Mouse (Mus musculus): ENCODE data around the gene Wdr6. TPM values are rescaled to one million over a fixed set of nuclear protein-coding genes. Genes with fewer than 3 reads are reported as not detected.

Gene Wdr6
- polyA plus RNA-seq, 1 experiment = 36.0 TPM

- peak; percentile 91 to 93 for DNase-seq (ENCODE audit: low read depth in 1 of 2, low spot score in 2 of 2)
- Histone ChIP-seq H3K36me3 (ENCODE audit: control insufficient read depth, insufficient read depth, low read length) (peaks cover 31% of the 10 kb centered on the region), H3K4me1 (ENCODE audit: control insufficient read depth, insufficient read depth, insufficient read length) (no peaks in the 10 kb centered on the region; the same call in 1 of the 2 replicates), H3K27ac (ENCODE audit: insufficient read depth, low read length) (peak within 1 kb of the TSS; percentile 71), H3K27me3 (ENCODE audit: control insufficient read depth, insufficient read depth, low read length) (no peaks in the 10 kb centered on the region), H3K4me3 (ENCODE audit: extremely low read depth, insufficient read depth, insufficient read length) (peak within 1 kb of the TSS; percentile 71)
- WGBS = under 1% methylated on average over 53 of the region's 53 CpGs
- TF ChIP-seq CTCF (IDR thresholded peaks at IDR 0.05; ENCODE audit: extremely low read depth, insufficient read depth, insufficient read length, insufficient replicate concordance) = no peak
- peak; percentile 67 for TF ChIP-seq POLR2A (IDR thresholded peaks at IDR 0.05; ENCODE audit: low read depth, low read length)
These were observed 18.2 kb downstream of the Wdr6 start, which contains the start of gene Impdh2 for GRCm38 (mm10) chr9:108560227-108560841. Gene Impdh2 (plus strand): TSS chr9:108560286.

- Histone ChIP-seq H3K4me3 (ENCODE audit: extremely low read depth, insufficient read depth, insufficient read length) (no peak overlapping the region), H3K36me3 (ENCODE audit: control insufficient read depth, insufficient read depth, low read length) (peaks cover 35% of the 10 kb centered on the region), H3K27ac (ENCODE audit: insufficient read depth, low read length) (no peak overlapping the region), H3K4me1 (ENCODE audit: control insufficient read depth, insufficient read depth, insufficient read length) (no peaks in the 10 kb centered on the region; the same call in 1 of the 2 replicates), H3K27me3 (ENCODE audit: control insufficient read depth, insufficient read depth, low read length) (no peaks in the 10 kb centered on the region)
- TF ChIP-seq POLR2A (IDR thresholded peaks at IDR 0.05; ENCODE audit: low read depth, low read length) (no peak), CTCF (IDR thresholded peaks at IDR 0.05; ENCODE audit: extremely low read depth, insufficient read depth, insufficient read length, insufficient replicate concordance) (no peak)
- no peak for DNase-seq (ENCODE audit: low read depth in 1 of 2, low spot score in 2 of 2)
- 92% methylated on average over 4 of the region's 4 CpGs for WGBS
These were observed 19.4 kb downstream of the Wdr6 start for GRCm38 (mm10) chr9:108559169-108559568.

- Histone ChIP-seq H3K36me3 (ENCODE audit: control insufficient read depth, insufficient read depth, low read length) (peaks cover 44% of the 10 kb centered on the region), H3K27ac (ENCODE audit: insufficient read depth, low read length) (no peak overlapping the region), H3K27me3 (ENCODE audit: control insufficient read depth, insufficient read depth, low read length) (no peaks in the 10 kb centered on the region), H3K4me3 (ENCODE audit: extremely low read depth, insufficient read depth, insufficient read length) (no peak overlapping the region), H3K4me1 (ENCODE audit: control insufficient read depth, insufficient read depth, insufficient read length) (no peaks in the 10 kb centered on the region)
- DNase-seq (ENCODE audit: low read depth in 1 of 2, low spot score in 2 of 2) = no peak
- no peak for TF ChIP-seq CTCF (IDR thresholded peaks at IDR 0.05; ENCODE audit: extremely low read depth, insufficient read depth, insufficient read length, insufficient replicate concordance)
- TF ChIP-seq POLR2A (IDR thresholded peaks at IDR 0.05; ENCODE audit: low read depth, low read length) = no peak
- WGBS = 84% methylated on average over 1 of the region's 1 CpGs
These were observed 31.7 kb downstream of the Wdr6 start for GRCm38 (mm10) chr9:108546875-108547274.

GRCm38 (mm10) chr9:108545986-108546385, 32.6 kb downstream of the Wdr6 start:
- TF ChIP-seq CTCF (IDR thresholded peaks at IDR 0.05; ENCODE audit: extremely low read depth, insufficient read depth, insufficient read length, insufficient replicate concordance) = no peak
- no peak for TF ChIP-seq POLR2A (IDR thresholded peaks at IDR 0.05; ENCODE audit: low read depth, low read length)
- Histone ChIP-seq H3K27me3 (ENCODE audit: control insufficient read depth, insufficient read depth, low read length) (no peaks in the 10 kb centered on the region), H3K36me3 (ENCODE audit: control insufficient read depth, insufficient read depth, low read length) (peaks cover 48% of the 10 kb centered on the region), H3K4me3 (ENCODE audit: extremely low read depth, insufficient read depth, insufficient read length) (no peak overlapping the region), H3K4me1 (ENCODE audit: control insufficient read depth, insufficient read depth, insufficient read length) (no peaks in the 10 kb centered on the region), H3K27ac (ENCODE audit: insufficient read depth, low read length) (no peak overlapping the region)
- DNase-seq (ENCODE audit: low read depth in 1 of 2, low spot score in 2 of 2) = no peak
- 97% methylated on average over 3 of the region's 3 CpGs for WGBS

- TF ChIP-seq POLR2A (IDR thresholded peaks at IDR 0.05; ENCODE audit: low read depth, low read length) (no peak), CTCF (IDR thresholded peaks at IDR 0.05; ENCODE audit: extremely low read depth, insufficient read depth, insufficient read length, insufficient replicate concordance) (no peak)
- no peak overlapping the region for H3K4me3 ChIP-seq (ENCODE audit: extremely low read depth, insufficient read depth, insufficient read length)
- H3K36me3 ChIP-seq (ENCODE audit: control insufficient read depth, insufficient read depth, low read length) = peaks cover 37% of the 10 kb centered on the region
- no peak for DNase-seq (ENCODE audit: low read depth in 1 of 2, low spot score in 2 of 2)
- no peaks in the 10 kb centered on the region for H3K27me3 ChIP-seq (ENCODE audit: control insufficient read depth, insufficient read depth, low read length)
- H3K27ac ChIP-seq (ENCODE audit: insufficient read depth, low read length) = no peak overlapping the region
- H3K4me1 ChIP-seq (ENCODE audit: control insufficient read depth, insufficient read depth, insufficient read length) = no peaks in the 10 kb centered on the region; the same call in 1 of the 2 replicates
These were observed 37.7 kb downstream of the Wdr6 start for GRCm38 (mm10) chr9:108540846-108541245.

- H3K27ac ChIP-seq (ENCODE audit: insufficient read depth, low read length) = no peak overlapping the region
- DNase-seq (ENCODE audit: low read depth in 1 of 2, low spot score in 2 of 2) = no peak
- TF ChIP-seq CTCF (IDR thresholded peaks at IDR 0.05; ENCODE audit: extremely low read depth, insufficient read depth, insufficient read length, insufficient replicate concordance) (no peak), POLR2A (IDR thresholded peaks at IDR 0.05; ENCODE audit: low read depth, low read length) (no peak)
- peaks cover 37% of the 10 kb centered on the region for H3K36me3 ChIP-seq (ENCODE audit: control insufficient read depth, insufficient read depth, low read length)
- no peak overlapping the region for H3K4me3 ChIP-seq (ENCODE audit: extremely low read depth, insufficient read depth, insufficient read length)
- no peaks in the 10 kb centered on the region for H3K27me3 ChIP-seq (ENCODE audit: control insufficient read depth, insufficient read depth, low read length)
- 94% methylated on average over 1 of the region's 1 CpGs for WGBS
- no peaks in the 10 kb centered on the region for H3K4me1 ChIP-seq (ENCODE audit: control insufficient read depth, insufficient read depth, insufficient read length)
These were observed 47.0 kb downstream of the Wdr6 start for GRCm38 (mm10) chr9:108531496-108531895.

- peaks cover 37% of the 10 kb centered on the region for H3K36me3 ChIP-seq (ENCODE audit: control insufficient read depth, insufficient read depth, low read length)
- DNase-seq (ENCODE audit: low read depth in 1 of 2, low spot score in 2 of 2) = no peak
These were observed 47.6 kb downstream of the Wdr6 start for GRCm38 (mm10) chr9:108530954-108531353.

More at GRCm38 (mm10) chr9:108530954-108531353, 47.6 kb downstream of the Wdr6 start:
- no peaks in the 10 kb centered on the region for H3K27me3 ChIP-seq (ENCODE audit: control insufficient read depth, insufficient read depth, low read length)
- H3K4me1 ChIP-seq (ENCODE audit: control insufficient read depth, insufficient read depth, insufficient read length) = no peaks in the 10 kb centered on the region
- WGBS = 97% methylated on average over 1 of the region's 1 CpGs
- no peak overlapping the region for H3K27ac ChIP-seq (ENCODE audit: insufficient read depth, low read length)
- TF ChIP-seq CTCF (IDR thresholded peaks at IDR 0.05; ENCODE audit: extremely low read depth, insufficient read depth, insufficient read length, insufficient replicate concordance) (no peak), POLR2A (IDR thresholded peaks at IDR 0.05; ENCODE audit: low read depth, low read length) (no peak)
- no peak overlapping the region for H3K4me3 ChIP-seq (ENCODE audit: extremely low read depth, insufficient read depth, insufficient read length)
